Mouse (Mus musculus): ENCODE measurements around the gene Fbxw8. TPM values are rescaled to one million over a fixed set of nuclear protein-coding genes. Genes with fewer than 3 reads are reported as not detected.

Fbxw8 gene
- polyA plus RNA-seq, 1 experiment from 2014 or later: 23.7 TPM

GRCm38 (mm10) chr5:118017527-118017926, 137.7 kb downstream of the Fbxw8 start:
- H3K4me1 ChIP-seq (replicated peaks): peaks cover 16% of the 10 kb centered on the region
- H3K36me3 ChIP-seq: no peaks in the 10 kb centered on the region
- ATAC-seq (ENCODE audit: low FRiP score): no peak
- H3K4me3 ChIP-seq: no peak overlapping the region
- 0 out of 2 replicates have a peak, but pooled peaks cover 10% of the 10 kb centered on the region for H3K27me3 ChIP-seq
- no peak overlapping the region for H3K27ac ChIP-seq
- H3K9me3 ChIP-seq: no peaks in the 10 kb centered on the region
- WGBS: 63% methylated on average over 5 of the region's 5 CpGs
- H3K9ac ChIP-seq: no peak overlapping the region
- no peak overlapping the region for H3K4me2 ChIP-seq

GRCm38 (mm10) chr5:118015669-118016068, 139.6 kb downstream of the Fbxw8 start:
- H3K27me3 ChIP-seq: 0 out of 2 replicates have a peak, but pooled peaks cover 10% of the 10 kb centered on the region
- no peak overlapping the region for H3K4me3 ChIP-seq
- peaks cover 6% of the 10 kb centered on the region for H3K36me3 ChIP-seq
- no peak overlapping the region for H3K4me2 ChIP-seq
- 84% methylated on average over 2 of the region's 2 CpGs for WGBS
- H3K27ac ChIP-seq: no peak overlapping the region
- no peak for ATAC-seq (ENCODE audit: low FRiP score)
- H3K9ac ChIP-seq: no peak overlapping the region
- peaks cover 30% of the 10 kb centered on the region for H3K4me1 ChIP-seq (replicated peaks)
- no peaks in the 10 kb centered on the region for H3K9me3 ChIP-seq

GRCm38 (mm10) chr5:118015028-118015427, 140.2 kb downstream of the Fbxw8 start:
- H3K4me2 ChIP-seq: no peak overlapping the region; the same call in 1 of the 2 replicates
- no peak overlapping the region for H3K4me3 ChIP-seq
- H3K9ac ChIP-seq: peak overlapping the region; percentile 21; the same call in 1 of the 2 replicates
- no peak for ATAC-seq (ENCODE audit: low FRiP score)
- H3K4me1 ChIP-seq (replicated peaks): peaks cover 37% of the 10 kb centered on the region
- H3K27me3 ChIP-seq: 0 out of 2 replicates have a peak, but pooled peaks cover 10% of the 10 kb centered on the region
- peaks cover 13% of the 10 kb centered on the region for H3K36me3 ChIP-seq
- WGBS: 22% methylated on average over 12 of the region's 12 CpGs
- no peaks in the 10 kb centered on the region for H3K9me3 ChIP-seq
- peak overlapping the region; percentile 40; the same call in 1 of the 2 replicates for H3K27ac ChIP-seq

Other genes with a start within 250 kb of the Fbxw8 start
- gene Fbxo21, start 178.7 kb downstream of the Fbxw8 start, polyA plus RNA-seq (2015; fragmentation: Nextera tagmentation; extraction: Ambion mirVana): 141 and 149 TPM in 2 replicates
- 1.6 and 2.0 TPM in 2 replicates for gene Tesc, start 127.7 kb downstream of the Fbxw8 start, polyA plus RNA-seq (2015; fragmentation: Nextera tagmentation; extraction: Ambion mirVana)
- gene Hrk, start 9.2 kb upstream of the Fbxw8 start, polyA plus RNA-seq (2015; fragmentation: Nextera tagmentation; extraction: Ambion mirVana): 2.3 and 2.6 TPM in 2 replicates
- gene Rnft2, start 89.7 kb upstream of the Fbxw8 start, polyA plus RNA-seq (2015; fragmentation: Nextera tagmentation; extraction: Ambion mirVana): 9.8 and 12.2 TPM in 2 replicates
- gene 2410131K14Rik, start 89.8 kb upstream of the Fbxw8 start, polyA plus RNA-seq (2015; fragmentation: Nextera tagmentation; extraction: Ambion mirVana): 14.5 and 15.5 TPM in 2 replicates

All from hindbrain, embryonic 13.5 days (tissue).